Mouse (Mus musculus) kidney, adult 2 months (tissue): ENCODE data around the gene Cd68. TPM values are rescaled to one million over a fixed set of nuclear protein-coding genes. Genes with fewer than 3 reads are reported as not detected.

Experiments
- DNase-seq: peaks from one replicate; pipeline ENCODE4 v3.0.0; 2021
- H3K27ac ChIP-seq: fragments of 200-500 bp; 2 replicates; pipeline ENCODE4 v1.5.1; 2012; ENCODE audit warnings: low read depth, low read length, control low read depth, inconsistent platforms; ENCODE audit not compliant: insufficient read depth
- H3K27me3 ChIP-seq: fragments of 200-500 bp; replicated peaks from 2 replicates; pipeline ENCODE4 v1.6.1; 2012; ENCODE audit warnings: mild to moderate bottlenecking, moderate library complexity, low read length, inconsistent platforms; ENCODE audit not compliant: control insufficient read depth, insufficient read depth
- H3K36me3 ChIP-seq: fragments of 200-500 bp; 2 replicates; pipeline ENCODE4 v1.6.1; 2012; ENCODE audit warnings: mild to moderate bottlenecking, moderate library complexity, low read length, inconsistent platforms; ENCODE audit not compliant: control insufficient read depth, insufficient read depth
- H3K4me1 ChIP-seq: fragments of 200-500 bp; 2 replicates; pipeline ENCODE4 v1.6.1; 2011; ENCODE audit warnings: low read length; ENCODE audit not compliant: control insufficient read depth, insufficient read depth
- H3K4me3 ChIP-seq: fragments of 200-500 bp; 2 replicates; pipeline ENCODE4 v1.5.1; 2011; ENCODE audit warnings: mild to moderate bottlenecking, low read depth, low read length, control low read depth; ENCODE audit not compliant: insufficient read depth
- CTCF ChIP-seq: fragments of 200-500 bp; conservative IDR thresholded peaks from 2 replicates; pipeline ENCODE4 v1.5.1; 2011; ENCODE audit warnings: low read depth, mild to moderate bottlenecking, control low read depth, low read length, moderate library complexity, mixed read lengths; ENCODE audit not compliant: insufficient read depth, insufficient read length
- POLR2A ChIP-seq: fragments of 200-500 bp; IDR thresholded peaks from one replicate; pipeline ENCODE4 v1.6.1; 2011; ENCODE audit warnings: low read depth, low read length, control low read depth
- WGBS: fragments of 180-500 bp; shearing (Covaris S2); methylation state at CpG from one replicate; pipeline ENCODE4 v1.1.7; 2018; 5-methylcytosine and 5-hydroxymethylcytosine counted together
- polyA plus RNA-seq: library from polyadenylated mRNA; depleted of rRNA; stranded (reverse); fragments of >200 nt; gene quantifications from 2 replicates; pipeline ENCODE4 v1.2.3, GENCODE M21; 2012

Cd68 gene
- polyA plus RNA-seq, 1 experiment: 10.7 TPM

DNA sequence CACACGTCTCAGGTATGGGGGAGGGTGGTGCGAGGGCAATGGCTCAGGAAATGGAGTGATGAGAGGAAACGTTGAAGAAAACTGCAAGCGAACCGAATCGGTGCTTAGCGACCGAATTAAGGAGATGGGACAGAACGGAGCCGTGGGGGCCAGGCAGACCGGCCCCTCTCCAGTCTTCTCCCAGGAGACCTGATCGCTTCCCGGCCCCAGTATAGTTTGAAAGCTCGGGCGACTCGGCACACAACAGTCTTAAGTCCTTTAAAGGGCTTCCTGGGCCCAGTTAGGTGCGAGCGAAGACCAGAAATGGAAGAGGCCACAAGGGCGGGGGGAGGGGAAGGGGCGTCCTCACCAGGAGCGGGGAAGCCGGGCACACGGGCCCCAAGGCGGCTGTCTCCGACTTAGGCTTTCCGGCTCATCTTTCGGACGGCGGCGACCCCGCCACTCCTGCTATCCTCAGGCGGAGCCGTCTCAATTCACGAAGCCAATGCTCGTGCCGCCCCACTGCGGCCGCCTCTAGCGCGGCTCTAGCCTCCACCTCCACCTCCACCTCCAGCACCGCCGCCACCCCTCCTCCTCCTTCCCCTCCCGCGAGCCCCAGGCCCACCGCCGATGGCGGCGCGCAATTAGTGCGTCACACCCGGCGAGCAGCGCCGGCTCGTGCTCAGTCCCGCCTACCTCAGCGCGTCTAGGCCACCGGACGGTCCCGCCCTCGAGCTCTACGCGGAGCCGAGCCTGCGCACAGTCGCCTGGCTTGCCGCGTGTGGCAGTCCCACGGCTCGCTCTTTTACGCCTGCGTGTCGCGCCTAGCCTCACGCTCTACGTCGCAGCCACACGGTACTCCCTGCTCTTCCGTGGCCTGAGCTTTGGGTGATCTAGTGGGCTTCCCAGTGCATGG lies 15.6 kb upstream of the Cd68 start, which contains the start of gene Senp3:
Senp3 (minus strand) TSS at position 771 of the 895 bp plus-strand sequence.
- H3K27ac ChIP-seq: peak within 1 kb of the TSS; percentile 93
- peak; percentile 98 for DNase-seq
- TF ChIP-seq POLR2A (peak; percentile 73), CTCF (no peak)
- under 1% methylated on average over 80 of the region's 80 CpGs for WGBS
- no peaks in the 10 kb centered on the region for H3K27me3 ChIP-seq
- H3K36me3 ChIP-seq: peaks cover 2% of the 10 kb centered on the region; the same call in 1 of the 2 replicates
- peak within 1 kb of the TSS; percentile 76 for H3K4me3 ChIP-seq
- peaks cover 30% of the 10 kb centered on the region for H3K4me1 ChIP-seq

DNA sequence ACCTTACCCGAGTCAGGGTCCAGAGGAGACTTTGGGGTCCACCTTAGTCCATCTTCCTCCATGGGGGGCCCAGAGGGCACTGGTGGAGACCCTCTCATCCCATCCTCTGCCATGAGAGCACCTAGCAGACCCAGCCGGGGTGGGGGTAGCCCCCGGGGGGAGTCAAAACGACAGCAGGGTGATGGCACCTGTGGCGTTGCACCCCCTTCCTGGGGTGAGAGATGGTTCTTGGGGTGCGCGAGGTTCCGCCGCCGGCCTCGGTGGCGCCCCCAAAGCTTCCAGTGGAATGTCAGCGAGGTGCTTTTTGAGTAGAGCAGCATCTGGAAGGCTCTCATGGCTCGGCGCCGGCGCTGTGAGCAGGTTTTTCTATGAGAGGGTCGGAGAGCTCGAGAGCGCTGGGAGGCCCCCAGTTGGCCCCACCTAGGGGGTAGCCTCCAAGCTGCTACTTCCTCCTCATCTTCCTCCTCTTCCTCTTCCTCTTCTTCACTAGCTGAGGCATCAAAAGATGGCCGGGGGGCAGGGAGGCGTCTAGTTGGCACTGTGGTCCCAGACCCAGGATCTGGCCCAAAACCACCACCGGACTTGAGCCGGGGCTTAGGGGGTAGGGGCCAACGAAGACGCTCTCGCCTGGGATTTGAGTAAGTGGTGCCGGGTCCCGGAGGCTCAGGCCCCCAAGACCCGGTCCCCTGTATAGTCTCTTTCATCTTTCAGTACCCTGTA lies 14.3 kb upstream of the Cd68 start:
- TF ChIP-seq POLR2A (no peak), CTCF (no peak)
- H3K4me3 ChIP-seq: no peak overlapping the region
- H3K27ac ChIP-seq: no peak overlapping the region
- WGBS: 90% methylated on average over 30 of the region's 30 CpGs
- H3K4me1 ChIP-seq: peaks cover 20% of the 10 kb centered on the region
- DNase-seq: no peak
- H3K27me3 ChIP-seq: no peaks in the 10 kb centered on the region
- H3K36me3 ChIP-seq: peaks cover 2% of the 10 kb centered on the region

DNA sequence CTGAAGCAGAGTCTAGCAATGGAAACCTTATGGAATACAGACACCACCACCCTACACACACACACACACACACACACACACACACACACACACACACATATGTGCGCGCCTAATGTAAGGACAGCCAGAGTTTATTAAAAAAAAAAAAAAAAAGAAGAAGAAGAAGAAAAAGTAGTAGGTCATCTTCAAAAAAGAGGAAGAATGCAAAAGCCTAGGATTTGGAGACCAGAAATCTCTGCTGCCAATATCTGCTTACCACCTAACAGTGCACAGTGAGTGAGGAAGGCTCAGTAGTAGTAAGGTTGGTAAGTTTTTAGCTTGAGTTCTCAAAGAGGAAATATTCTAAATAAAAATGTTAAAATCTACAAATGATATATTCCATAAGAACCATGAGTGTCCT lies 13.2 kb upstream of the Cd68 start:
- no peak for TF ChIP-seq POLR2A
- TF ChIP-seq CTCF: no peak
- H3K4me3 ChIP-seq: no peak overlapping the region
- no peak overlapping the region for H3K27ac ChIP-seq
- H3K4me1 ChIP-seq: peaks cover 12% of the 10 kb centered on the region; the same call in 1 of the 2 replicates
- H3K27me3 ChIP-seq: no peaks in the 10 kb centered on the region
- no peak for DNase-seq
- WGBS: 96% methylated on average over 2 of the region's 2 CpGs
- H3K36me3 ChIP-seq: peaks cover 4% of the 10 kb centered on the region

DNA sequence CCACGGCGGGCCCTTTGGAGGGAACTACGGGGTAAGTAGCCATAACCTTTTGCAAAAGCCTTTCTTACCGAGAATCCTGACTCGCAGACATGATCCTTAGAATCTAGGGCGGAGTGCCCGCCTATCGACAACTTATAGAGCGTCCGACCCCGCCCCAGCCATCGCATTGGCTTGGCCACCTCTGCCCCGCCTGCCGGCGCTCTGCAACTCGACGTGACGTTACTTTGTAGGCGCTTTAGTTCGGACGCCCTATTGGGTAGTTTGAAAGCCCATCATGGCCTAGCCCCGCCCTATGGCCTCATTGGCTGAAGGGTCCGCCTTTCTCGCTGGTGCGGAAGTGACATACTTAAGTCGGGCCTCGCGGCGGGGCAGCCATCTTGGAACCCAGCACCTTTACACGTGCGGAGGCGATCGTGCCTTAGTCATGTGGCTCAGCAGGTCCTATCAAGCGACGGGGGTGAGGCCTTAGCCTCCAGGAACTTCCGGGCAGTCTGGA lies 6.3 kb upstream of the Cd68 start, which contains the start of gene Eif4a1:
Eif4a1 (minus strand) TSS at position 213 of the 496 bp plus-strand sequence.
- under 1% methylated on average over 36 of the region's 36 CpGs for WGBS
- DNase-seq: peak; percentile 100
- H3K36me3 ChIP-seq: peaks cover 8% of the 10 kb centered on the region; the same call in 1 of the 2 replicates
- TF ChIP-seq CTCF (no peak), POLR2A (peak; percentile 92)
- peak within 1 kb of the TSS; percentile 93 for H3K4me3 ChIP-seq
- H3K27ac ChIP-seq: peak within 1 kb of the TSS; percentile 97
- H3K27me3 ChIP-seq: no peaks in the 10 kb centered on the region
- peaks cover 5% of the 10 kb centered on the region; the same call in 1 of the 2 replicates for H3K4me1 ChIP-seq

DNA sequence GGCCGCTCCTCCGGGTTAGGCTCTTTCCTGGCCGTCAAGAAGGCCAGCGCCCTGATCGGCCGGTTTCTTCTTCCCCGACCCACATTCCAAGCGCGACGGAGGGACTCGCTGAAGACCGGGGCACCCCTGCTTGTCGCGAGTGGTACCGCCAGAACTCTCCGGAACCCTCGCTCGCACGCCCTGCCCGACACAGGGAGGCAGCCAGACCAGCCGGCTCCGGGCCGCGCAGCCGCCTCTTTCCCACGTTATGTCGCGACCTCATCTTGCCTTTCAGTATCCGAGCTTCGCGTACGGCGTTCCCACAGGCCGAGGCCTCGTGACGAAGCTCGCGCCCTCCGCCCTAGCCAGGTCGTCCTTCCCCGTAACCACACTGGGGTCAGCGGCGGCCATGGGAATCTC lies 5.8 kb upstream of the Cd68 start:
- no peaks in the 10 kb centered on the region for H3K27me3 ChIP-seq
- H3K27ac ChIP-seq: peak overlapping the region; percentile 97
- 2% methylated on average over 43 of the region's 43 CpGs for WGBS
- H3K4me1 ChIP-seq: peaks cover 5% of the 10 kb centered on the region; the same call in 1 of the 2 replicates
- peaks cover 8% of the 10 kb centered on the region; the same call in 1 of the 2 replicates for H3K36me3 ChIP-seq
- DNase-seq: no peak
- H3K4me3 ChIP-seq: peak overlapping the region; percentile 93
- TF ChIP-seq POLR2A (no peak), CTCF (no peak)

DNA sequence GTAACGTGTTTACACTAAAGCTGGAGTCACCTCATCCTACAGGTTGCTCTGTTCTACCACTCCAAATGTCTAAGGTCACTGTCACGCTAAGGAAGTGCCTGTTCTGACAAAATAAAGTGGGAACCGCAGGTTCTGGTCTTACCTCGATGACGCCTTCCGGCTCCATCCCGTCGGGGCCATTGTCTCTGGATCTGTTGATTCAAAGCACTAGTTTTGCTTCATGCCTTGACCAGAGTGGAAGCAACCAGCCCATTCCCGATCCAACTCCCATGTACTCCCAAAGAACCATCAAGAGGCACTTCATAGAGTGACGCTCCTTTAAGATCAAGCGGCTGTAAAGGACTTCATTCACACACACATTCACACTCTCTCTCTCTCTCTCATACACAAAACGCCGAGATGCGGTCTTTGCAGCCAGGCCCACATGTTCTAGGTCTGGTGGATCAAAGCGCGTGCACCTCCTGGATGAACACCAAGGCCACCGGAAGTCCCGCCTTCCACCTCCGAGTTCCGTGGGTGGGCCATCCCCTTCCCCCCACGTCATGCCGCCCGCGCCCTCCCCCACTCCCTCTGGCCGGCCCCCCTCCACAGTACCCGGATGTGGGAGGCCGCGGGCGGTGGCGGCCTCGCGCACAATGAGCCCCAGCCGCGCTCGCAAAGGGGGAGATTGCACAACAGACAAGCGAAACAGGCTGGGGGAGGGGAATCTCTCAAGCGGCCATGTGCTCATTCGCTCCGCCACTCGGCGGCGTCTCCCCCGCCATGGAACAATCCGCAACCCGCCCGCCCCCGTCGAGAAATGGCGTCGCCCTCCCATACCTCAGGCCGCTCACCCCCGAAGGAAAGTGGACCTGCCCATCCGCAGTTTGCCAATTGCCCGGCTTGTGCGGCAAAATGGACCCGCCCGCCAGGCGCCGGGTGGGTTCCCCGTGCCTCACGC lies 5.1 kb upstream of the Cd68 start:
- Histone ChIP-seq H3K4me1 (peaks cover 5% of the 10 kb centered on the region; the same call in 1 of the 2 replicates), H3K27ac (peak overlapping the region; percentile 97), H3K27me3 (no peaks in the 10 kb centered on the region), H3K36me3 (peaks cover 11% of the 10 kb centered on the region; the same call in 1 of the 2 replicates), H3K4me3 (peak overlapping the region; percentile 93)
- TF ChIP-seq CTCF (no peak), POLR2A (peak; percentile 74)
- under 1% methylated on average over 61 of the region's 61 CpGs for WGBS
- peak; percentile 96 for DNase-seq
